Mouse (Mus musculus) G1E (cell line): ENCODE results near the gene Kcp.

Experiments used
- CTCF ChIP-seq: IDR thresholded peaks from 2 replicates; pipeline ENCODE4 v1.5.1; 2012; ENCODE audit warnings: low read depth, low read length, inconsistent platforms, mixed read lengths
- GATA1 ChIP-seq: IDR thresholded peaks from 2 replicates; pipeline ENCODE4 v1.6.1; 2012; ENCODE audit warnings: borderline replicate concordance, low read length, inconsistent platforms, mixed read lengths
- POLR2AphosphoS5 ChIP-seq: IDR thresholded peaks from 2 replicates; pipeline ENCODE4 v1.6.1; 2012; ENCODE audit warnings: low read depth, low read length, inconsistent platforms; ENCODE audit not compliant: insufficient replicate concordance

DNA sequence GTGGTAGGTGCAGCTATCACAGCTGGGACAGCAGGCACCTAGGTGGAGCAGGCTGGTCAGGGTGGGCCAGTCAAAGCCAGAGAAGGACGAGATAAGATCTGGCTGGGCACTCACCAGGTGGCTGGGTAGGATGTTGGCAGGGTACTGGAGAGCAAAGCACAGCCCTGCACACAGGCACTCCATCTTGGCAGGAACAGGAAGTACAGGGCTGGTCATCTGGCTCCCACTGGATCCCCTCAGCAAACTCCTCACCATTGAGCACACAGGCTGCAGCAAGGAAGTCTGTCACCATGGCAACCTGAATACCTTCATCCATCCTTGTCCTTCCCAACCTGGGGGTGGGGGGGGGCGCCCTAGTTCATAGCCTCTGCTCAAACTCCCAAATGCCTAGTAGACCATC, 10.0 kb downstream of the Kcp start:
- TF ChIP-seq CTCF (no peak), GATA1 (no peak), POLR2AphosphoS5 (no peak)
